Mouse (Mus musculus) retina, postnatal 7 days (tissue): ENCODE data around the gene Slc36a1.

Experiments used
- DNase-seq: peaks from one replicate; pipeline ENCODE4 v3.0.0-alpha.2; 2012; ENCODE audit warnings: low read depth, low spot score

The Slc36a1 gene

GRCm38 (mm10) chr11:55209032-55209431, 4.9 kb downstream of the Slc36a1 start:
- DNase-seq = no peak

GRCm38 (mm10) chr11:55209626-55210353, 5.6 kb downstream of the Slc36a1 start:
- no peak for DNase-seq

- DNase-seq = no peak
Measured at GRCm38 (mm10) chr11:55213518-55213917, 9.4 kb downstream of the Slc36a1 start.

GRCm38 (mm10) chr11:55214161-55214560, 10.0 kb downstream of the Slc36a1 start:
- no peak for DNase-seq

GRCm38 (mm10) chr11:55214978-55215377, 10.8 kb downstream of the Slc36a1 start:
- no peak for DNase-seq

GRCm38 (mm10) chr11:55216061-55216460, 11.9 kb downstream of the Slc36a1 start:
- DNase-seq = no peak

- DNase-seq = no peak
Measured at GRCm38 (mm10) chr11:55216830-55217229, 12.7 kb downstream of the Slc36a1 start.

- no peak for DNase-seq
Measured at GRCm38 (mm10) chr11:55217418-55217817, 13.3 kb downstream of the Slc36a1 start.

- DNase-seq = no peak
Measured at GRCm38 (mm10) chr11:55217880-55218279, 13.7 kb downstream of the Slc36a1 start.

- no peak for DNase-seq
Measured at GRCm38 (mm10) chr11:55218473-55218872, 14.3 kb downstream of the Slc36a1 start.

GRCm38 (mm10) chr11:55221306-55221705, 17.2 kb downstream of the Slc36a1 start:
- no peak for DNase-seq

- DNase-seq = no peak
Measured at GRCm38 (mm10) chr11:55231034-55231433, 26.9 kb downstream of the Slc36a1 start.

- DNase-seq = no peak
Measured at GRCm38 (mm10) chr11:55234288-55234687, 30.1 kb downstream of the Slc36a1 start.

GRCm38 (mm10) chr11:55234791-55235190, 30.6 kb downstream of the Slc36a1 start:
- no peak for DNase-seq

- no peak for DNase-seq
Measured at GRCm38 (mm10) chr11:55236815-55237214, 32.7 kb downstream of the Slc36a1 start.

- DNase-seq = no peak
Measured at GRCm38 (mm10) chr11:55239496-55239895, 35.3 kb downstream of the Slc36a1 start.

- peak; percentile 32 for DNase-seq
Measured at GRCm38 (mm10) chr11:55240556-55240955, 36.4 kb downstream of the Slc36a1 start.

- no peak for DNase-seq
Measured at GRCm38 (mm10) chr11:55250527-55250926, 46.4 kb downstream of the Slc36a1 start.

- no peak for DNase-seq
Measured at GRCm38 (mm10) chr11:55253391-55253790, 49.2 kb downstream of the Slc36a1 start.

GRCm38 (mm10) chr11:55261105-55261504, 57.0 kb downstream of the Slc36a1 start:
- no peak for DNase-seq

GRCm38 (mm10) chr11:55262000-55262399, 57.9 kb downstream of the Slc36a1 start:
- DNase-seq = no peak

- DNase-seq = no peak
Measured at GRCm38 (mm10) chr11:55264318-55264717, 60.2 kb downstream of the Slc36a1 start.

GRCm38 (mm10) chr11:55265647-55266046, 61.5 kb downstream of the Slc36a1 start:
- no peak for DNase-seq

GRCm38 (mm10) chr11:55268580-55268979, 64.4 kb downstream of the Slc36a1 start:
- no peak for DNase-seq
